Mouse (Mus musculus) forebrain, embryonic 15.5 days (tissue): ENCODE measurements at regions not wholly inside any gene's neighbourhood (a gene's known extent, or its start where the extent isn't known, plus 50 kb on each side); places are given as distances from the start of the nearest gene placed in this dataset.

ENCODE experiments used
- ATAC-seq: fragments of 200-750 bp; cut with Nextera tagmentation; replicated peaks from 2 replicates; pipeline ENCODE4 v1.8.0; 2017; ENCODE audit warnings: mild to moderate bottlenecking, moderate TSS enrichment, moderate library complexity
- H3K27ac ChIP-seq: fragments of 300-500 bp; sonication (generic); replicated peaks from 2 replicates; pipeline ENCODE4 v1.5.1; 2015; ENCODE audit warnings: mild to moderate bottlenecking, inconsistent platforms
- H3K27me3 ChIP-seq: fragments of 300-500 bp; sonication (generic); 2 replicates; pipeline ENCODE4 v1.6.1; 2015; ENCODE audit warnings: inconsistent platforms
- H3K36me3 ChIP-seq: fragments of 300-500 bp; sonication (generic); 2 replicates; pipeline ENCODE4 v1.6.1; 2015; ENCODE audit warnings: mild to moderate bottlenecking, inconsistent platforms
- H3K4me1 ChIP-seq: fragments of 300-500 bp; sonication (generic); 2 replicates; pipeline ENCODE4 v1.6.1; 2015; ENCODE audit warnings: inconsistent platforms
- H3K4me2 ChIP-seq: fragments of 300-500 bp; sonication (generic); replicated peaks from 2 replicates; pipeline ENCODE4 v1.6.1; 2015; ENCODE audit warnings: mild to moderate bottlenecking, inconsistent platforms
- H3K4me3 ChIP-seq: fragments of 300-500 bp; sonication (generic); 2 replicates; pipeline ENCODE4 v1.5.1; 2015; ENCODE audit warnings: mild to moderate bottlenecking, inconsistent platforms
- H3K9ac ChIP-seq: fragments of 300-500 bp; sonication (generic); replicated peaks from 2 replicates; pipeline ENCODE4 v1.6.1; 2015; ENCODE audit warnings: mild to moderate bottlenecking, inconsistent platforms
- H3K9me3 ChIP-seq: fragments of 300-500 bp; sonication (generic); 2 replicates; pipeline ENCODE4 v1.6.1; 2016; ENCODE audit warnings: inconsistent platforms
- WGBS: fragments of 180-500 bp; shearing (Covaris S2); methylation state at CpG from one replicate; pipeline ENCODE4 v1.1.7; 2015; ENCODE audit warnings: mixed read lengths; 5-methylcytosine and 5-hydroxymethylcytosine counted together

GRCm38 (mm10) chr14:123143489-123144046 is 159.7 kb upstream of the Tmtc4 start:
- no peak overlapping the region for H3K4me3 ChIP-seq
- no peaks in the 10 kb centered on the region for H3K9me3 ChIP-seq
- ATAC-seq: no peak
- no peak overlapping the region for H3K9ac ChIP-seq
- H3K36me3 ChIP-seq: no peaks in the 10 kb centered on the region
- WGBS: 50% methylated on average over 5 of the region's 5 CpGs
- peaks cover 3% of the 10 kb centered on the region for H3K27me3 ChIP-seq
- H3K27ac ChIP-seq: no peak overlapping the region
- H3K4me2 ChIP-seq: no peak overlapping the region
- peaks cover 18% of the 10 kb centered on the region for H3K4me1 ChIP-seq

GRCm38 (mm10) chr14:123138743-123139705 is 155.2 kb upstream of the Tmtc4 start:
- no peaks in the 10 kb centered on the region for H3K36me3 ChIP-seq
- H3K4me3 ChIP-seq: no peak overlapping the region
- 22% methylated on average over 6 of the region's 6 CpGs for WGBS
- H3K27ac ChIP-seq: peak overlapping the region; percentile 59
- peak; percentile 97 for ATAC-seq
- no peaks in the 10 kb centered on the region for H3K9me3 ChIP-seq
- no peak overlapping the region for H3K4me2 ChIP-seq
- H3K4me1 ChIP-seq: peaks cover 18% of the 10 kb centered on the region
- no peaks in the 10 kb centered on the region for H3K27me3 ChIP-seq
- no peak overlapping the region for H3K9ac ChIP-seq

- H3K27me3 ChIP-seq: no peaks in the 10 kb centered on the region
- WGBS: 53% methylated on average over 1 of the region's 1 CpGs
- H3K9ac ChIP-seq: no peak overlapping the region
- no peak overlapping the region for H3K4me3 ChIP-seq
- H3K4me2 ChIP-seq: no peak overlapping the region
- H3K4me1 ChIP-seq: peaks cover 3% of the 10 kb centered on the region; the same call in 1 of the 2 replicates
- no peaks in the 10 kb centered on the region for H3K9me3 ChIP-seq
- H3K27ac ChIP-seq: no peak overlapping the region
- ATAC-seq: no peak
- H3K36me3 ChIP-seq: no peaks in the 10 kb centered on the region
Measured at GRCm38 (mm10) chr14:123133979-123134378, 150.1 kb upstream of the Tmtc4 start.

GRCm38 (mm10) chr14:123120361-123120760 is 136.5 kb upstream of the Tmtc4 start:
- no peak overlapping the region for H3K4me2 ChIP-seq
- no peaks in the 10 kb centered on the region for H3K9me3 ChIP-seq
- WGBS: 76% methylated on average over 2 of the region's 2 CpGs
- H3K4me3 ChIP-seq: no peak overlapping the region
- no peaks in the 10 kb centered on the region for H3K27me3 ChIP-seq
- no peak overlapping the region for H3K9ac ChIP-seq
- H3K27ac ChIP-seq: no peak overlapping the region
- H3K4me1 ChIP-seq: no peaks in the 10 kb centered on the region
- no peaks in the 10 kb centered on the region for H3K36me3 ChIP-seq
- no peak for ATAC-seq

- Histone ChIP-seq H3K9ac (no peak overlapping the region), H3K4me2 (no peak overlapping the region), H3K36me3 (no peaks in the 10 kb centered on the region), H3K9me3 (no peaks in the 10 kb centered on the region), H3K27ac (no peak overlapping the region), H3K4me1 (no peaks in the 10 kb centered on the region), H3K4me3 (no peak overlapping the region), H3K27me3 (no peaks in the 10 kb centered on the region)
- no peak for ATAC-seq
- WGBS: 82% methylated on average over 1 of the region's 1 CpGs
Measured at GRCm38 (mm10) chr14:123116337-123116736, 132.5 kb upstream of the Tmtc4 start.

- 99% methylated on average over 2 of the region's 2 CpGs for WGBS
- Histone ChIP-seq H3K4me2 (no peak overlapping the region), H3K27ac (no peak overlapping the region), H3K4me1 (no peaks in the 10 kb centered on the region), H3K4me3 (no peak overlapping the region), H3K36me3 (no peaks in the 10 kb centered on the region), H3K9me3 (no peaks in the 10 kb centered on the region), H3K9ac (no peak overlapping the region), H3K27me3 (no peaks in the 10 kb centered on the region)
- no peak for ATAC-seq
Measured at GRCm38 (mm10) chr14:123110533-123110932, 126.7 kb upstream of the Tmtc4 start.

GRCm38 (mm10) chr14:123100371-123100770 is 116.5 kb upstream of the Tmtc4 start:
- no peak for ATAC-seq
- H3K27me3 ChIP-seq: no peaks in the 10 kb centered on the region
- H3K9ac ChIP-seq: no peak overlapping the region
- WGBS: 97% methylated on average over 1 of the region's 1 CpGs
- H3K4me3 ChIP-seq: no peak overlapping the region
- no peaks in the 10 kb centered on the region for H3K9me3 ChIP-seq
- H3K4me1 ChIP-seq: no peaks in the 10 kb centered on the region
- H3K36me3 ChIP-seq: no peaks in the 10 kb centered on the region
- H3K27ac ChIP-seq: no peak overlapping the region
- no peak overlapping the region for H3K4me2 ChIP-seq

GRCm38 (mm10) chr14:123096086-123096485 is 112.3 kb upstream of the Tmtc4 start:
- no peak overlapping the region for H3K4me3 ChIP-seq
- no peak overlapping the region for H3K27ac ChIP-seq
- no peaks in the 10 kb centered on the region for H3K36me3 ChIP-seq
- no peak overlapping the region for H3K4me2 ChIP-seq
- no peak overlapping the region for H3K9ac ChIP-seq
- H3K27me3 ChIP-seq: no peaks in the 10 kb centered on the region
- no peaks in the 10 kb centered on the region for H3K9me3 ChIP-seq
- 88% methylated on average over 2 of the region's 2 CpGs for WGBS
- H3K4me1 ChIP-seq: no peaks in the 10 kb centered on the region
- no peak for ATAC-seq

GRCm38 (mm10) chr14:123082065-123082464 is 98.2 kb upstream of the Tmtc4 start:
- Histone ChIP-seq H3K9ac (no peak overlapping the region), H3K4me2 (no peak overlapping the region), H3K27ac (no peak overlapping the region), H3K36me3 (no peaks in the 10 kb centered on the region), H3K9me3 (no peaks in the 10 kb centered on the region), H3K27me3 (no peaks in the 10 kb centered on the region), H3K4me1 (no peaks in the 10 kb centered on the region), H3K4me3 (no peak overlapping the region)
- no peak for ATAC-seq
- WGBS: 97% methylated on average over 1 of the region's 1 CpGs

- Histone ChIP-seq H3K27me3 (no peaks in the 10 kb centered on the region), H3K4me1 (no peaks in the 10 kb centered on the region), H3K9ac (no peak overlapping the region), H3K36me3 (no peaks in the 10 kb centered on the region), H3K27ac (no peak overlapping the region), H3K4me3 (no peak overlapping the region), H3K9me3 (no peaks in the 10 kb centered on the region), H3K4me2 (no peak overlapping the region)
- no peak for ATAC-seq
- 33% methylated on average over 4 of the region's 4 CpGs for WGBS
Measured at GRCm38 (mm10) chr14:123081016-123081714, 97.3 kb upstream of the Tmtc4 start.

- WGBS: 81% methylated on average over 2 of the region's 2 CpGs
- H3K4me3 ChIP-seq: no peak overlapping the region
- H3K4me2 ChIP-seq: no peak overlapping the region
- H3K9me3 ChIP-seq: no peaks in the 10 kb centered on the region
- ATAC-seq: no peak
- no peaks in the 10 kb centered on the region for H3K4me1 ChIP-seq
- no peak overlapping the region for H3K27ac ChIP-seq
- no peaks in the 10 kb centered on the region for H3K27me3 ChIP-seq
- no peak overlapping the region for H3K9ac ChIP-seq
- no peaks in the 10 kb centered on the region for H3K36me3 ChIP-seq
Measured at GRCm38 (mm10) chr14:123079733-123080132, 95.9 kb upstream of the Tmtc4 start.

- no peak overlapping the region for H3K4me2 ChIP-seq
- no peak overlapping the region for H3K4me3 ChIP-seq
- WGBS: 86% methylated on average over 3 of the region's 3 CpGs
- H3K4me1 ChIP-seq: no peaks in the 10 kb centered on the region
- H3K9ac ChIP-seq: no peak overlapping the region
- H3K27ac ChIP-seq: no peak overlapping the region
- H3K9me3 ChIP-seq: no peaks in the 10 kb centered on the region
- no peak for ATAC-seq
- no peaks in the 10 kb centered on the region for H3K36me3 ChIP-seq
- no peaks in the 10 kb centered on the region for H3K27me3 ChIP-seq
Measured at GRCm38 (mm10) chr14:123078804-123079203, 95.0 kb upstream of the Tmtc4 start.
